In genomic region chr7:81311581-81311980, GRCm38 (mm10) we compare ENCODE assay signal across 19 mouse cellular contexts.
"Had no signal": no experiment of that assay in that cellular context is flagged by ENCODE, and none has a peak within 500 bp of the region (broad histone marks: within the 10 kb centered on the region; RNA-seq: fewer than 3 reads in every experiment).

No protein-coding gene starts in this region.

- H3K4me2 ChIP-seq: lung, embryonic 14.5 days; midbrain, embryonic 12.5 days; neural tube, embryonic 13.5 days; neural tube, embryonic 15.5 days had no signal

- DNase-seq: lung, adult 18-20 months; lung, embryonic 14.5 days; lung, postnatal 10 days; lung, postnatal 4 days; midbrain, embryonic 14.5 days; retina, postnatal 1 day; right cerebral cortex, adult 18-20 months; right cerebral cortex, postnatal 25 days; right cerebral cortex, postnatal 4 days; spleen, adult 18-20 months; thymus, adult 18-20 months; thymus, postnatal 14 days; thymus, postnatal 36 days had no signal

- H3K9ac ChIP-seq: lung, embryonic 14.5 days; midbrain, embryonic 12.5 days; neural tube, embryonic 13.5 days; neural tube, embryonic 15.5 days had no signal

- H3K27me3 ChIP-seq: midbrain, embryonic 12.5 days; neural tube, embryonic 13.5 days; neural tube, embryonic 15.5 days had no signal

- H3K4me1 ChIP-seq: midbrain, embryonic 10.5 days; midbrain, embryonic 12.5 days; neural tube, embryonic 13.5 days; neural tube, embryonic 15.5 days had no signal

- H3K27ac ChIP-seq: midbrain, embryonic 10.5 days; midbrain, embryonic 12.5 days; neural tube, embryonic 13.5 days; neural tube, embryonic 15.5 days had no signal

- H3K36me3 ChIP-seq: midbrain, embryonic 10.5 days; midbrain, embryonic 12.5 days; neural tube, embryonic 13.5 days; neural tube, embryonic 15.5 days had no signal

- H3K9me3 ChIP-seq: midbrain, embryonic 10.5 days; midbrain, embryonic 12.5 days; neural tube, embryonic 13.5 days; neural tube, embryonic 15.5 days had no signal

- ATAC-seq: midbrain, embryonic 16.5 days had no signal

- H3K4me3 ChIP-seq: midbrain, embryonic 10.5 days; midbrain, embryonic 12.5 days; myocyte; neural tube, embryonic 13.5 days; neural tube, embryonic 15.5 days had no signal
